Mouse (Mus musculus): ENCODE data around the gene Adat1.

- TF ChIP-seq CTCF (IDR thresholded peaks at IDR 0.05; ENCODE audit: low read depth), result no peak
- no peak for TF ChIP-seq EP300 (optimal IDR thresholded peaks at IDR 0.05)
Observed at GRCm38 (mm10) chr8:111951317-111951716, 40.8 kb downstream of the Adat1 start.
